Mouse (Mus musculus) frontal cortex, adult (tissue): ENCODE data around the gene Zfp870.
"Not testable (repeated sequence)": the region's sequence is repeated elsewhere in the genome, so short reads cannot be mapped to it uniquely, and the experiment has no call there.

Experiments used
- ATAC-seq: cut with Nextera tagmentation; 2 replicates; pipeline ENCODE4 v1.9.2; 2017; ENCODE audit warnings: mild to moderate bottlenecking, moderate library complexity, mixed read lengths; ENCODE audit not compliant: low TSS enrichment

Gene Zfp870

DNA sequence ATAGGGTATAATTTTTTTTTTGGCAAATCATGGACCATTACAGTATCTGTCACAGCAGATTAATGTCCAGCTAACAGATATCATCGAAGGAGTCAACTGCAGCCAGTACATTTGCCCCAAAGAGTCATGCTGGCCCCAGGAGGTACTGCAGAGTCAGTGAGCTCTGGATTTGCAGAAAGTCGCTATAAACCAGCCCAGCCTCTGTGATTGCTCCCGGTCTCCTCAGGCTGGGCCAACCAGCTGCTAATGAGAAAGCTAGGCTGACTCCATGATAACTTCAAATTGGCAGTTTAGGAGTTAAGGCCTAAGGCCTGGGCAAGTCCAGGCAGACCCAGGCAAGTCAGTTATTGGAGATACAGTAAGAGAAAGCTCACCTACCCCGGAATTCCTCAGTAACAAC lies 19.4 kb downstream of the Zfp870 start:
- no peak for ATAC-seq

DNA sequence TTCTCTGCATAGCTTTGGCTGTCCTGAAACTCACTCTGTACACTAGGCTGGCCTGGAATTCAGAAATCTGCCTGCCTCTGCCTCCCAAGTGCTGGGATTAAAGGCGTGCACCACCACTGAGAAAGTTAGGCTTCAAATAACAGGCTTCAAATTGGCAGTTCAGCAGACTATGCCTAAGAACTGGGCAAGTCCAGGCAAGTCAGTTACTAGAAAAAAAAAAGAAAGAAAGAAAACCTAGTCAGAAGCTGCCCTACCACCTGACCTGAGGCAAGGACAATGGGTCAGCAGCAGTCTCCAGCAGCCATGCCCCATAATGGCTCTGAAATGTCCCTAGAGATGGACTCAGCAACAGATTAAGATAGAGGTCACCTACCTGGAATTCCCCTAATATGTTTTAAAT lies 20.0 kb downstream of the Zfp870 start:
- no peak for ATAC-seq

DNA sequence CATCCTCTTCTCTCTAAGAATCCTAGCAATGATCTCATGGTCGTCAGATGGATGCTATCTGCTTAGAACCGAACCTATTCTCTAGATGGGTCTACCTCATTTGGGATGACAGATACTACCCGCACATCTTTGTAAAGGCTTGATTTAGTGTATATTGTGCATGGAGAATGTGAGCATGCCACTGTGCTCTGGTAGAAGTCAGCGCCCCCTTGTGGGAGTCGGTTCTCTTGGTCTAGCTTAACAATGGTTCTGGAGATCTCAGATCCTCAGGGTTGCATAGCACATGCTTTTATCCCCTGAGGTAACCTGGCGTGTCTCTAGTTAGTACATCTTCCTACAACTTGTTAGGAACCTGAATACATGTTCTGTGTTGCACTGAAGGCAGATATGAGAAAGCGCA lies 24.2 kb downstream of the Zfp870 start:
- ATAC-seq, result not testable (repeated sequence)

DNA sequence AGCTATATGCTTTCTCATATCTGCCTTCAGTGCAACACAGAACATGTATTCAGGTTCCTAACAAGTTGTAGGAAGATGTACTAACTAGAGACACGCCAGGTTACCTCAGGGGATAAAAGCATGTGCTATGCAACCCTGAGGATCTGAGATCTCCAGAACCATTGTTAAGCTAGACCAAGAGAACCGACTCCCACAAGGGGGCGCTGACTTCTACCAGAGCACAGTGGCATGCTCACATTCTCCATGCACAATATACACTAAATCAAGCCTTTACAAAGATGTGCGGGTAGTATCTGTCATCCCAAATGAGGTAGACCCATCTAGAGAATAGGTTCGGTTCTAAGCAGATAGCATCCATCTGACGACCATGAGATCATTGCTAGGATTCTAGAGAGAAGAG lies 34.7 kb downstream of the Zfp870 start:
- not testable (repeated sequence) for ATAC-seq

DNA sequence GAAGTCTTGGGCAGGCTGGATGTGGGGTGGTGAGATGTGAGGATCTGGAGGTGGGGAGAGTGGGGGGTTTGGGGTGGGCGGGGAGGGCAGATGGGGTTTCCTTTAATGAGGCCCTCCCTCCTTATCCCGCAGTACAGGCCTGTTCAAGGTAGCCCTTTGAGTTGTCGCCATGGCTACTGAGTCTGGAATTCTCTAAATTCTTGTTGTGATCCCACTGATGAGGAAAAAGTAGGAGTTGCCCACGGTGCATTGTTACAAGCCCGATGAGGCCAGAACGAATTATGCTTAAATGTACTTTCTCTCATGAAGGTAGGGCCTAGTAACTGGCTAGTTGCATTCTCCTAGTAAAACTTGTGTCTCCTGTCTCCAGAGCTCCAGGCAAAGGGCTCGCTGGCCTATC lies 39.9 kb downstream of the Zfp870 start:
- ATAC-seq, result no peak

DNA sequence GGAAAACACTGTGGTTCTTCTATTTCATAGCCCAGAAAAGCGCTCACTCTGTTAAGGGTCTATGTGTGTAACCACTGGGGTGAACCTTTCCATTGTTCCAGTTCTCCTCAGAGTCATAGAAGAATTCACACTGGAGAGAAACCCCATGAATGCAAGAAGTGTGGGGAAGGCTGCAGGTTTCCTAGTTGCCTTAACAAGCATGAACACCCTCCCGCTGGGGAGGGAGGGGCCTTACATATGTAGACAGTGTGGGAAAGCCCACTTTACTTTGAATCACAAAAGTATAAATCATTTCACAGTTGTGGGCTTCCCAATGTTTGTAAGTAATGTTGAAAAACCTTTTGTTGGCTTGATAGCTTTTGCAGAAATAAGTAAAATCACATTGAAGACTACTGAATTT lies 50.1 kb downstream of the Zfp870 start:
- ATAC-seq, result no peak

DNA sequence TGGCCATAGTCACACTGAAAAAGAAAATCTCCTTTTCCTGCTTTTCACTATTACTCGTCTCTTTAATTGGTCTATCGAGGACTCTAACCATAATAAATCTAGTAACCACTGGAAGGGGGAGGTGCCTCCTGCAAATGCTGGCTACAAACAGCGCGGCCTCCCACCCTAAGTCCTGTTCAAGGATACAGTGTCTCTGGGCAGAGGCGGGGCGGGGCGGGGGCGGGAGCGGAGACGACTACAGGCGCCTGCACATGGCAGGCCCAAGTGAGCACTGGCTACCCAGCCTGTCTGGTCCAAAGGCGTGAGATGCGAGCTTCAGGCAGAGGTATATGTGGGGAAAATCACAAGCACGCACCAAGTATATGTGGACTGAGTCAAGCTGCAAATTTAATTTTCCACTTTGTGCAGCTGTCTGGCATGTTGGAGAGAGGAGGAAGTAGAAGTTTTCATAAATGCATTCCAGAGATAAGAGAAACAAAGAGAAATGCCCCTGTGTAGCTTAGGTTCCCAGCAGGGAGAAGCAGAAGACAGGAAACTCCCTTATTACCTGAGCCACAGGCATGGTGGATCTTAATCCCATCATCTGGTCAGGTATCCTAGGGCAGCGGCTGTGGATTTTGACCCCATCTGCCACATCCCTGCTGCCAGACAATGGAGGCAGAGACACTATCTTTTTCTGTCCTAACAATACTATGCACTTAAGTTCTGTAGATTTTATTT lies 52.2 kb downstream of the Zfp870 start:
- peak; percentile 55 for ATAC-seq

DNA sequence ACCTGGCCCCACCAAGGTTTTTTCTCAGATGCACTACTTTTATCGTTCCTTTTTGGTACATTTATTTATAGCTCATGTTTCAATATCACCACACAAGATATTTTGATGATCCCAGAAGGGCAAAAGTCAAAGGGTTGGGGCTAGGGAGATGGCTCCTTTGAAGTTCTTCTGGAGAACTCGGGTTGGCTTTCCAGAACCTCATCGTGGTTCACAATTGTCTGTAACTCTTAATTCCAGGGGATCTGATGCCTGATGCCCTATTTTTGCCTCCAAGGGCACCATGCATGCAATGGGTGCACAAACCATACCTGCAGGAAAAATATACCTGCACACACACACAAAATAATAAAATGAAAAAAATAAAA lies 61.0 kb downstream of the Zfp870 start:
- no peak for ATAC-seq

DNA sequence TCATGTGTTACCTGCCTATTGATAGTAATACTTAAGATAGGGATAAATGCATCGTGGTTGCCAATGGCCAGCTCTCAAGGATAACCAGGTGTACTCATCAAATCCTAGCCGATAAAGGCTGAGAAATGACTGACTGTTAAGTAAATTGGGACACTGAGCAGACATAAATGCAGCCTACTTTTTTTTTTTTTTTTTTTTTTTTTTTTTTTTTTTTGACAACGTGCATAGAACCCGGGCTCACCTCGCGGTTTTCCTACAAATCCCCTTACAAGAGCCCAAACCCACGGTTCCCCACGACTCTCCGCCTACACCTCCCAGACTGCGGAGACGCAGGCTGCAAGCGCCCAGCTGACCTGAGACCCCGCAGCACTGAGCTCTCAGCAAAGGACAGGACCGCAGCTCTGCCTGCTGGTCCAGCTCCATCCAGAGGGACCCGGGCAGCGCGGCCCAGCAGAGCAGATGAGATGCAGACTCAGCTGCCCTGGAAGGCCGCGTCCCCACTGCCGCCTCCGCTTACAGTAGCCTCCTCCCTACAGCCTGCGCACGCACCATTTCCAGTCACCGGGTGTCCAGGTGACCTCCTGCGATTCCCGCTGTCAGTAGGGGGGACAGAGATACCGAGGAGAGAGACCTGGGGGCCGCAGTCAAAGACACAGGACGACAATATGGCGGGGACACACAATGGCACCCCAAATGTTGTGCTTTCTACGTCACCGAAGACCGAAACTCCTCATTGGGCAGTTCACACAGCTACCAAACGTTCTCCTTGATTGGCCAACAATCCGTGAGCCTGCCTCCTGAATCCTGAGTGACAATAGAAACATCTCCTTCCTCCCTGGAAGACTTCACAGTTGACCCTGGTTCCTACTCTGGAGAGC lies 61.7 kb downstream of the Zfp870 start, which contains the start of gene Zfp799:
Zfp799 (minus strand) TSS at position 722 of the 878 bp plus-strand sequence.
- ATAC-seq, result peak; percentile 100
